In genomic region chr12:47211417-47212104, GRCm38 (mm10) we compare ENCODE assay signal across 23 mouse cellular contexts.
"Had no signal": no experiment of that assay in that cellular context is flagged by ENCODE, and none has a peak within 500 bp of the region (broad histone marks: within the 10 kb centered on the region; RNA-seq: fewer than 3 reads in every experiment).

No protein-coding gene starts in this region.

- H3K9me3 ChIP-seq: heart, embryonic 10.5 days; heart, embryonic 12.5 days; hindbrain, embryonic 10.5 days; hindbrain, embryonic 12.5 days; intestine, embryonic 15.5 days; limb, embryonic 13.5 days; limb, embryonic 15.5 days; liver, embryonic 12.5 days had no signal

- H3K36me3 ChIP-seq: heart, embryonic 10.5 days; heart, embryonic 12.5 days; hindbrain, embryonic 10.5 days; hindbrain, embryonic 12.5 days; intestine, embryonic 15.5 days; limb, embryonic 13.5 days; limb, embryonic 15.5 days; liver, embryonic 12.5 days had no signal

- H3K27ac ChIP-seq: gastrocnemius, adult 2 months; heart, embryonic 10.5 days; hindbrain, embryonic 10.5 days; hindbrain, embryonic 12.5 days; hindbrain, embryonic 14.5 days; intestine, embryonic 15.5 days; layer of hippocampus, adult 2 months; limb, embryonic 13.5 days; limb, embryonic 15.5 days; liver, embryonic 12.5 days; liver, embryonic 14.5 days had no signal

- H3K9ac ChIP-seq: heart, embryonic 12.5 days; hindbrain, embryonic 12.5 days; hindbrain, embryonic 14.5 days; intestine, embryonic 15.5 days; limb, embryonic 13.5 days; limb, embryonic 15.5 days; liver, embryonic 12.5 days; liver, embryonic 14.5 days had no signal

- ATAC-seq: forebrain, embryonic 16.5 days; hindbrain, embryonic 16.5 days; inflammation-experienced regulatory T-cells, adult 6 months; intestine, embryonic 15.5 days; intestine, postnatal 0 days; liver, embryonic 12.5 days had no signal

- H3K4me2 ChIP-seq: heart, embryonic 12.5 days; hindbrain, embryonic 12.5 days; hindbrain, embryonic 14.5 days; intestine, embryonic 15.5 days; limb, embryonic 13.5 days; limb, embryonic 15.5 days; liver, embryonic 12.5 days had no signal

- H3K27me3 ChIP-seq: heart, embryonic 12.5 days; hindbrain, embryonic 12.5 days; intestine, embryonic 15.5 days; limb, embryonic 13.5 days; limb, embryonic 15.5 days; liver, embryonic 12.5 days had no signal

- H3K4me1 ChIP-seq: heart, embryonic 10.5 days; heart, embryonic 12.5 days; hindbrain, embryonic 10.5 days; hindbrain, embryonic 12.5 days; intestine, embryonic 15.5 days; limb, embryonic 13.5 days; limb, embryonic 15.5 days; liver, embryonic 12.5 days had no signal

- H3K4me3 ChIP-seq: gastrocnemius, adult 2 months; heart, embryonic 10.5 days; heart, embryonic 12.5 days; hindbrain, embryonic 10.5 days; hindbrain, embryonic 12.5 days; intestine, embryonic 15.5 days; layer of hippocampus, adult 2 months; limb, embryonic 13.5 days; limb, embryonic 15.5 days; liver, embryonic 12.5 days had no signal

- DNase-seq: gastrocnemius, adult 2 months; gastrocnemius, postnatal 10 days; gastrocnemius, postnatal 25 days; heart, adult 18-20 months; heart, postnatal 10 days; heart, postnatal 4 days; left cerebral cortex, postnatal 4 days; lung, adult 18-20 months had no signal
